Mouse (Mus musculus) granulocyte monocyte progenitor cell, adult 5-6 weeks (primary cell): ENCODE results near the gene Nlk. TPM values are rescaled to one million over a fixed set of nuclear protein-coding genes. Genes with fewer than 3 reads are reported as not detected.
"Not testable (repeated sequence)": the region's sequence is repeated elsewhere in the genome, so short reads cannot be mapped to it uniquely, and the experiment has no call there.

ENCODE experiments used
- ATAC-seq: replicated peaks from 2 replicates; pipeline ENCODE4 v1.8.0; 2016; ENCODE audit warnings: mild to moderate bottlenecking, moderate TSS enrichment, inconsistent platforms; ENCODE audit not compliant: poor library complexity, severe bottlenecking
- total RNA-seq, 2 experiments: library from RNA; stranded (forward) in 1 of 2; stranded (reverse) in 1 of 2; fragments of 200-712, 200-1000 nt in 1 of 2; fragments of >200 nt in 1 of 2; fragmentation: Nextera tagmentation in 1 of 2; gene quantifications; 2 replicates each; pipeline ENCODE4 v1.2.3; 2014 to 2017

Gene Nlk
- total RNA-seq, 2 experiments from 2014 or later, result 21.7 to 26.1 TPM

DNA sequence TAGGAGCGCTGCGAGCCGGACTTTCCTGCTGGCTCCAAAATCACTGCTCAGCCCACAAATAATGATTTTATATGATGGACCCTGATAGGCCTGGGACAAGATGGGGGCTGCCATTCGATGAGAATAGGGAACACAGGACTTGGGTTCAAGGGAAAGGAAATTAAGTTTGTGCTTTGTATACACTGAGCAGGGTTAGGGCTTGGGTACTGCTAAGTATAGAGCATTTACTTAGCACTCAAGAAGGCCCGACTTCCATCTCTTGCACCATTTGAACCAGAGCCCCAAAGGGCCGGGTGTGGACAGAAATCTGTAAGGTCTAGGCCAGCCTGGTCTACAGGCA, 146.1 kb downstream of the Nlk start:
- no peak for ATAC-seq

DNA sequence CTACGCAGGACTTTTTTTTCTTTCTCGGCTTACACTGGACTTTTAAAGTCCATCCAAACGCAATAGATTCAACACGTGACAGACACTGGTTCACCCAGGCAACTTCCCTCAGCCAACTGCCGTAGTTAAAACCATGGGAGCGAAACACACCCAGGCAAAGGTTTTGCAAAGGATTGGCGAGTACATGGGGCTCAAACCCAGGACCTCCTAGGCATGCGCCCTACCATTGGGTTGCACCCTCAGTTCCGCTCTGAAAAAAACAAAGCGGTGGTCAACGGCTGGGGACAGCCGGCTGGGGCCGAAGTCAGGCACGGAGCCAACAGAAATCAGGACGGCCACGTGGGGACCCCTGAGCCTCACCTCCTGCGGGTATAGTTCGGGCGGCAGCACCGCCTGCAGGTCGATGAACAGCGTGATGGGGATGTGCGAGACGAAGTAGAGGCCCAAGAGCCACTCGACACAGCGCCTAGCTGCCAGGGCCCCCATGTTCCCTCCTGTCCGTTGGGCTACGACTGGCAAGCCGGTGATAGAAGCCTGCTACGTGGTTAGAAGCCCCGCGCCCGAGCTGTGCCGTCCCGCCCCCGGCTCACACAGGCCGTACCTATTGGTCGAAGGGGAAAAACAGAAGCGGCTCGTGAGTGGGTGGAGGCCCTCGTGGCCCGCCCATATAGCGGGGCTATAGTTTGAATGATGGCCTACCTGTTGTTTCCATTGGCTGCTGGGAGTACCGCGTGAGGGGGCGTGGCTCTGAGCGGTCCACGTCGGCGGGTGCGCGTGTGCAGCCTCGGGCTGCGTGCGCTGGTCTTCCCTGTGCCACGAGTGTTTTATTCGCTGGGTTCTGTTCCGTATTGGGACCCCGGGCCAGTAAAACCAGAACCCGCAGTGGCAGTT, 146.8 kb downstream of the Nlk start, which contains the start of gene Tmem97:
TSS of gene Tmem97 (minus strand) at position 610 of the 891 bp plus-strand sequence.
- peak; percentile 97 for ATAC-seq

DNA sequence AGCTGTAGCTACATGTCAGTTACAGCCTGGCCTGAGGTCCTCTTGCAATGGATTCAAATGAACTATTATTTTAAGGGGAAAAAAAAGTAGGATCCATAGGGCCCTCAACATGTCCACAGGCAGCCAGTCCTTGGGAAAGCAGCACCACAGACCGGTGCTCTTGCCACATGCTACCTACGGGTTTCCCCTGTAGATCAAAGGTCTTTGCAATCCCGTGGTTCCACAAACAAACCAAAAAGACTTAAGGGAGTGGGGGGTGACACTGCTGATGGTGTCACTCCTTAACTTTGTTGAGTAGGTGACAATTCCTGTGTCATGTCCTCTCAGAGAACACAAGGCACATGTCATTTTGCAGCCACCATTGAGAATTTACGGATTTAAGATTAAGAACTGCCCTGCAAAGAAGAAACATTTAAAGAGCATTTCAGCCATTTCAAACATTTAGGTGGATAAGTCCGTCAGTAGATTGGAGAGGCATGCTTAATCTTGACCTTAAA, 147.6 kb downstream of the Nlk start:
- ATAC-seq, result peak; percentile 33

DNA sequence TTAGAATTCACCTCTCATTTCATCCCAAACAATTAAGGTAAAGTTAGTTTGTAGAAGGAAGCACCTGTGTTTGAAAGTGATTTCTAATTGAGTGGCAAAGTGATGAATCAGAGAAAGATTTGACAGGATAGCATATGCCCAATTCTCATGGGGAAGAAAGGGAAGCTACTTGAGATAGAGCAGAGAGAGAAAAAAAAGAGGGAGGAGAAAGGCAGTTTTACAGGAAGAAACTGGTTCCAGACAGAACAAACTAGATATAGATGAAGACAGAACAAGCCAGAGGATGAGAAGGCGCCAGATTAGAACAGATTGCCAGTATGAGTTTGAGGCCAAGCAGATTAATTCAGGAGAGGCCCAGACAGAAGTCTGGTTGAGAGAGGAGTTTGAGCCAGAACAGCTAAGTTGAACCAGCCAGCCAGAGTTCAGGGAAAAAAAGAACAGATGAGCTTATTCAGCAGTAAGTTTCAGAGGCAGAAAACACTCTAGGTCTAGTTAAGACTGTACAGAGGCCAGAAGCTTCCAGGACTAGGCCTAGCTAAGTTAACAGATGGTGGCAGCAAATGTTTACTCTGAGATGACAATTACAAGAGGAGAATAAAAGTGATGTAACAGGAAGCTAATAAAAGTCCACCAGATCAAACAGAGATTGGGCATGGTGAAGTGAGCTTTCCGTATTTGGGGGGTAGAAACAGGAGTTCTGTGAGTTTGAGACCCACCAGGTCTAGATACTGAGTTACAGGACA, 149.3 kb downstream of the Nlk start:
- no peak for ATAC-seq

DNA sequence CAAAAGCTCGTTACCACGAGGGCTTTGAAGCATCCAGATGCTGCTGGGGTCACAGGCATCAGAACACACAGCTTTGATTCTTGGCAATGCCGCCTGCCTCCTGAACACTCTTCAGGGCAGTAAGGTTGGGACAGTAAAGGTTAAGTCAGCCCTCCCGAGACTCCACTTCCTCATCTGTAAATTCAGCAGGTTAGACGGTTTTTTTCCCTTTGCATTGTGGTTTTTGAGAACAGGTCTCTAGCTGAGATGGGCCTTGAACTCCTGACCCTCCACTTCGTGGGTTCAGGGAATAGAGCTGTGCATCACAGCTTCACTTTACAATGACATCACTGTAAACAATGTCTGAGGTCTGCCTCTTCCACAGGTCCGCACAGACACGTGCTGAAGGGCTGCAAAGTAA, 152.0 kb downstream of the Nlk start:
- ATAC-seq, result 0 out of 2 replicates have a peak, but pooled peaks have one; percentile 44

DNA sequence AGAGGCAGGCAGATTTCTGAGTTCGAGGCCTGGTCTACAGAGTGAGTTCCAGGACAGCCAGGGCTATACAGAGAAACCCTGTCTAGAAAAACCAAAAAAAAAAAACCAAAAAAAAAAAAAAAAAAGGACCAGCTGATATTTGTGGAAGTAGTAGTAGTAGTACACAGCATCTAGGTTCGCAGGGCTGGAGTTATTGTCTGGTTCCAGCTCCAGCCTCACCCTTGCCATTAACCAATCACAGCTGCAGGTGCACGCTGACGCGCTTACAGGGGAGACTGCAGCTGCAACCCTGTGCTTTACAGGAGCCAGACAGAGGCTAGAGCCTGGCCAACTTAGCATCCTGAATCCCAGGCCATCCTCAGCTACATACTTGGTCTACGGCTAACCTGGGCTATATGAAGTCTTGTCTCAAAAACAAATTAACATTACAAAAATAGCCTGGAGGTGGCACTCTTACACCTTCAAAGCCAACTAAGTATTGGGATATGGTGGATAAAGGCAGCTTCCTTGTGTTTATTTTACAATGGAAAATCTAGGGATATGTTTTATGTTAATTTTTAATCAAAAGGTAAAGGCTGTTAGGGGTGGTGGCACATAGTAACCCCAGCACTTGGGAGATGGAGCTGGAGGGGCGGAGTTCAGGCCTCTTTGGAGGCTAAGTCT, 152.6 kb downstream of the Nlk start:
- ATAC-seq, result no peak

DNA sequence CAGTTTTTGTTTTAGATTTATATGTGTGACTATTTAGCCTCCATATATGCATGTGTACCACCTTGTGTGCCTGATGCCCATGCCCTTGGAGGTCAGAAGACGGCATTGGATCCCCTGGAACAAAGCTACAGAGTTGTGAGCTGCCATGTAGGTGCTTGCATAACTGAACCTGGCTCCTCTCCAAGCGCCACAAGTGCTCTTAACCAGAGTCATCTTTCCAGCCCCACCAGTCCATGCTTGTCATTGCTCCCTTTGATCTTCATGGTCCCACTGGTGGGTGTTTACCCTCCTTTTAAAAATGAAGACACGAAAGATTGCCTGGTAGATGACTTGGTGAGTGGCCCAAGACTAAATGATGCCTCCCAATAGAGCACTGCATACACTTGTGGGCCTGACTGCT, 156.8 kb downstream of the Nlk start:
- ATAC-seq, result no peak

DNA sequence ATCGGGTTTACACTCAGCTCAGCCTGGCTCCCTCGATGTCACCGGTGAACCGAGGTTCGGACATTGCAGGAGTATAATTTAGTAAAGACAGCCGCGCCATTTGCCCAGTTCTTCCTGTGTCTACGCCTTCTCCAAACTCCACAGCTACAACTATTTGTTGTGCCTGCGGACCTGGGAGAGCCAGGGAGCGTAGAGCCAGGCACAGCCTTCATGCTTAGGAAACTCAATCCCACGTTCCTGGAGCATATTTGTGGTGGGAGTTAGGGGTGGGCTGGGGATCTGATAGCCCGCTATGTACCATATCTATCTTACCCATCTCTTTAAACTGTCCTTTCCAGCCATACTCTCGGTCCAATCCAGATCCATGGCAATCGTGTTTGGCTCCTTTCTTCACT, 160.5 kb downstream of the Nlk start:
- no peak for ATAC-seq

DNA sequence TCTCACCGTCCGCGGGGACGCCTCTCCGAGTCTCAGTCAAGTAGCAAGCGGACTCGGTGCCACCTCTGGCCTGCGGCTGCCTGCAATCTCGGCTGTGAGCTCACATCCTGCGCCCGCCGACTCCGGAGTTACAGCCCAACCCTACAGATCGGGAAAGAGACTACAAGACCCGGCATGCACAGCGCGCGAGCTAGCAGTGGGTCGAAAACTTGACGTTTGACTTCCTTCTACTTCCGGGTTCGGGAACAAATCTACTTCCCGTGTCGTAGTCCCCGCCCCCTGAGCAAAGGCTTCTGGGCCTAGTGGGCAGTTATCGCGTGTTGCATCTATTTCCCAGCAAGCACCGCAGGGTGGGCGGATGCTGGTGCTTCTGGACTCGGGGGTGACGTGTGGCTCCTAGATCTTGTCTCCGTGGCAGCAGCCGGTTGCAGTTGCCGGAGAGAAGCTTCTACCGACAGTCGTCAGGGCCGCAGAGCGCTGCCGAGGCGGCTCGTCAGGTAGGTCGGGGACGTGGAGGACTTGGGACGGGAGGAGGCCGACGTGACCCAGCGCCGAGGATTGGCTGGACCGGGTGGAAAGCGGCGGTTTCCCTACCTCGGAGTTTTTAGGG, 161.0 kb downstream of the Nlk start, which contains the start of the genes Tnfaip1 and Ift20:
TSS of gene Tnfaip1 (minus strand) at position 253 of the 610 bp plus-strand sequence.
TSS of gene Ift20 (plus strand) at position 282 of the 610 bp plus-strand sequence.
- ATAC-seq, result peak; percentile 93

DNA sequence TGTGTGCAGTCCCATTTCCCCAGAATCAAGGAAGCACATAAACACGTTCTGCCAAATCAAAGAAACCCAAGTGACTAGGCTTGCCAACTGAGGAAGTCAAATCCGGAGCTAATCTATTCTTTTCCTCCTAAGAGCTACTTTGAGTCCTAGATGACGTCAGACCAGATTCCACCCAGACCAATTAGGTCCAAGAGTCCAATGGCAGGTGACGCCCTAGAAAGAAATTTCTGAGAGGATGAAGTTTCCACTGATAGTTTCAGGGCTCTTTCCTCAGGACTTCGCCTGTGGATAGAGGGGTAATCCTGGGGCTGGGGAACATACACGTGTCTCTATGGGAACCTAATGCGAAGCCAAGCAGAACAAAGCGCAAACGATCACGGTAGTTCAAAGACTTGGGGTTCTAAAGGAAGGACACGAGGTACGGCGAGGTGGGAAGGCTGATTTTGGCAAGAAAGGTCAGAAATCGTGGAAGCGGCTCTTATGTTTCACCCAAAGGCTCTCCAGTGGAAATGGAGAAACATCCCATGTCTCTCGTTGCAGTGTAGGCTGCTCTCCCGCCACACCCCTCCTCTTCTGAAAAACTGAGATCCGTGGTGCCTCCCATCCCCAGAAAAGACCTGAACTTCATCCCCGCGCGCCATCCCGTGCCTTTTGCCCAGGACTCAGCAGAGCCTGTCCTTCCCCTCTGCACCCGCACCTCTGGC, 161.6 kb downstream of the Nlk start:
- peak; percentile 26 for ATAC-seq

DNA sequence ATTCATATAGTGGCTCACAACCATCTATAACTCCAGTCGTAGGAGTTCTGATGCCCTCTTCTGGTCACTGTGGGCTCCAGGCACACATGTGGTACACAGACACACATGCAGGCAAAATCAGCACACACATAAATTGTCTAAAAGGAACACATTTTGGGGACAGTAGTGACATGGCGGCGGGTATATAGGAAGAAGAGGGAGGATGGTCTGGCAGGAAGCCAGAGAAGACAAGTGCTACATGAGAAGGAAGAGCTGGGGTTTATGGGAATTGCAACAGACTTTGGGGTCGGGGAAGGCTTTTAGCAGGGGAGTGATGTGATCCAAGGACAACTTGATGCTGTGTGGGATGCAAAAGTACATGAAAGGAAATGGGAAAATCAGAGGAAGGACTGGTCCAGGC, 162.7 kb downstream of the Nlk start:
- ATAC-seq, result no peak

DNA sequence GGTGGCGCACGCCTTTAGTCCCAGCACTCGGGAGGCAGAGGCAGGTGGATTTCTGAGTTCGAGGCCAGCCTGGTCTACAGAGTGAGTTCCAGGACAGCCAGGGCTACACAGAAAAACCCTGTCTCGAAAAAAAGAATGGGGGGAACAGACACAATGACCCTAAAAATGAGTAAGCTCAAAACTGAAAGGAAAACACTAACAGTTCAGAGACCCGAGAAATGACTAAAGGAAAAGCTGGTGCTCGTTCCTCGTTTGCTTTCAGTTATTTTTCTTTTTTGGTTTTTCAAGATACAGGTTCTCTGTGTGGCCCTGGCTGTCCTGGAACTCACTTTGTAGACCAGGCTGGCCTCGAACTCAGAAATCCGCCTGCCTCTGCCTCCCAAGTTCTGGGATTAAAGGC, 165.7 kb downstream of the Nlk start:
- ATAC-seq, result not testable (repeated sequence)

DNA sequence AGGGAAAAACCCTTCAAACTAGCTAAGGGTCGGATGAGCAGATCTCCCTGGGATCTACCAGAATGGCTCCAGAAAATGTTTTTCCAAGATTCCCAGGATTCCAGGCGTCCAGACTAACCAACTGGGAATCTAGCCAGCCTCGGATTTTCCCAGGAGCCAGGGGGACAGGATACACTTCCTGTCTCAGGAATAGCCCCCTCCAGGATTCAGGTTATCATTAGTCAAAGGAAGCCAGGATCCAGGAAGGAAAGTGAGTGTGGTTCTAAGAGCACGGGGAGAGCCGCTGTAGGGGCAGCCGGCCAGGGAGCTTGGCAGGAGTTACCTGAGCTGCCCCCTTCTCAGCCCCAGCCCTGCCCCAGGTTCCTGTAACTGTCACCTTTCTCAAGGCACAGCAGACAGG, 166.1 kb downstream of the Nlk start:
- ATAC-seq, result no peak

DNA sequence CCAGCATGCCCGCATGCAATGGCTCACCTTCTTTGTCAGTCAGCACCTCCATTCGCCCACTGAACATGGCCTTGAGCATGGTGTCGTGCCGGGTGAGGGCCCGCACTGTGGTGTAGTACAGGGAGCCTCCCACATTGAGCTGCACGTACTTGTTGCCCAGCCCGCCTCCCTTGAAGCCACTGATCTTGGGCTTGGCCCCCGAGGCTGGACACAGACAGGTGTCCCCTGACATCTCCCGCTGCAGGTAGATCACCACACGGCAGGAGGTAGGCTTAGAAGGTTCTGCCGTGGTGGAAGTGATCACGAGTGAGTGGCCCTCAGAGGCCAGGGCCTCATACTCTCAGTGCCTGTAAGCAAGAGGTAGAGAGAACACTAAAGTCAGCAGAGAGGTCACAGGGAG, 167.2 kb downstream of the Nlk start:
- no peak for ATAC-seq

DNA sequence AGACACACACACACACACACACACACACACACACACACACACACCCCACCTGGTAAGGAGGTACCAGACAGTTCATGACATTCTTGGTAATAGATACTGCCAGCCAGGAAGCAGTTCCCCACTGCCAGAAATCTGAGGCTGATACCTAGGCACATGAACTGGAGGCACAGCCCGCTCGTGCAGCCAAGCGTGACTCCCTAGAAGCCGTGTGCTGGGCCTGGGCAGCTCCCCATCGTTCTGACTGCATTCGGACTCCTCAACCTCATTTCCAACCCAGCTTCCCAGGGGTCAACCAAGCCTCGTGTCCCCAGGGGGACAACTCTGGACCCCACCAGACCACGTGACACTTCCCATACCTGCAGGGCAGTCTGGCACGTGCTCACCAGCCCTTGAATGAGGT, 168.5 kb downstream of the Nlk start:
- no peak for ATAC-seq

DNA sequence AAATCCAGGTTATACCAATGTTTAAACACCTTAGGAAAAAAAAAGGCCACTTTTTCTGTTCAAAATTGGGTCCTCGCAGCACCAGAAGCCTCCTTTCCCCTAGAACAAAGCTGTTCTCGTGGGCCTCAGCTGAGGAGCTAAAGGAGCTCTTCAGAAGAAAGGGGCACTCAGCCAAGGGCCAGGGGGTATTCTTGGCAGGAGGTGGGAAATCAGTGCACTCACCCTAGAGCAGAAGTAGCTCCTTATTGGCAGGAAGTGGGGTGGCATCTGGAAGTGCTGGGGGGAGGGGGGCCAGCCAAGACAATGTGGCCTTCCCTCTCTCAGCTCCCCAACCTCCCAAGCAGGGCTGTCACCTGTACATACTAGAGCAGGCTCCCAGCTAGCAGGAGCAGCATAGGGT, 172.3 kb downstream of the Nlk start:
- ATAC-seq, result no peak

DNA sequence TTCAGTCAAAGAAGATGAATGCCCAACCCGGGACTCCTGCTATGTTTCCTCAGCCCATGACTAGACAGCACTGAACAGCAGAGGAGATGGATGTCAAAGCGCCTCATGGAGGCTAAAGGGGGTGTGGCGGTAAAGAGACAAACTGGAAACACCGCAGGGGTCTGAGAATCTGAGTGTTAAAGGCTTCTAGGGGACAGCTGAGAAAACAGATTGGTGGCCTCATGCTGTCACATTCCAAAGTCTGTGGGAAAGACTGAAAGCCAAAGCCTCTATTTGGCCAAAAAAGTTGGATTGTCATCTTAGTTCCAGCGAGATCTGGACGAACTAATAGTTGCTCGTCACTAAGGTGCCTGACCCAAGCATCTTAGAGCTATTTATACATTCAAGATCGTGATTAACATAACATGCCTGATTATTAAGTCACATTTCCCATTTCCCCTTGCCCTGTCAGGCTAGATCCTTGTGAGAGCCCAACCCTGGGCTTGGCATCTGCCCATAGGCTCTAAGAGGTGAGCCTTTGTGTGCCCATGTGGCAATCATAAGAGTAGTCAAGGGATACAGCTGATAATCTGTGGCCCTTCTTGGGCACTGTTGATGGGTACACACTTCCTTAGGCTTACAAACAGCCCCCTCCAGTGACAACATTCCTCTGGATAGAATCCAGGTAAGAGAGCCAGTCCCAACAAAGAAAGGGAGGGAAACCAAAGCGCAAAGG, 173.8 kb downstream of the Nlk start:
- no peak for ATAC-seq

DNA sequence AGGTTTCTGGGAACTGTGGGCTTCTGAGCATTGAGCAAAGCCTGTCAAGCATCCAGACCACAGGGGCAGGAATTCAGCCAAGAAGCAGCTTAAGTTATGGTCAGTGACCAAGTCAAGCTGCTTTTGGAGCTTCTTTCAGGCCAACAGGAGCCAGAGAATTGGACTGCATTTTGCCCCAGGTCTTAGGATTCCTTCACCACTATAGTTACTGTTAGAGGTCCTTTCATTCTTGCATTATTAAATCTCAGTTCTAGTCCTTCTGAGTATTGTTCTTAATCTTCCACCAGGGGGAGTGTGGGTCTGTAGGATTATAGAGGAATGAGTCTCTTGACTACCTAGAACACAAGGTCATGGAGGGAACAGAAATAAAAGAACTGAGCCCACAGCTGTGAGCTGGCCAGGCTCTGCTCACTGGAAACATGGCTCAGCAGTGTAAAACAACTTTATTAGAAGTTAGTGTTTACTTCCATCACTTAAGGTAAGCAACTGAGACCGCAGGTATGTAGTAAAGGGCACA, 174.6 kb downstream of the Nlk start:
- ATAC-seq, result no peak

DNA sequence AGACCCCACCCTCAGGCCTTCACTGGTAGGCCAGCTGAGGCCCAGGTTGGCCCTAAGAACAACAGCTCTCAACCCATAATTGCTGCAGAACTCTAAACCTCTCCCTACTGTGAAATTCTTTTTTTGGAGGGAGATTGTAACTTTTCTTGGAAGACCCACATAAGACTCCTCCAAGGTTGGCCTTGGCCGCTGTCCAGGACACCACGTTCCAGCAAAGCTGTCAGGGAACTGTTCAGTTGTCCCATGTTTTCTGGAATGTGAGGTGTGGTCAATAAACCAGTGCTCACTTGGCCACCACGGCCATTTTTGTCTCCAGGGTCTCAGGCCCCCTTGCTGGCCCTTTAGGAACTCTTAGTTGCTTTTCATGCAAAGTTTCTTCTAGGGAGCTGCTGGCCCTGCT, 175.3 kb downstream of the Nlk start:
- no peak for ATAC-seq
